27 mouse cellular contexts compared by ENCODE assay signal in the genomic region with DNA sequence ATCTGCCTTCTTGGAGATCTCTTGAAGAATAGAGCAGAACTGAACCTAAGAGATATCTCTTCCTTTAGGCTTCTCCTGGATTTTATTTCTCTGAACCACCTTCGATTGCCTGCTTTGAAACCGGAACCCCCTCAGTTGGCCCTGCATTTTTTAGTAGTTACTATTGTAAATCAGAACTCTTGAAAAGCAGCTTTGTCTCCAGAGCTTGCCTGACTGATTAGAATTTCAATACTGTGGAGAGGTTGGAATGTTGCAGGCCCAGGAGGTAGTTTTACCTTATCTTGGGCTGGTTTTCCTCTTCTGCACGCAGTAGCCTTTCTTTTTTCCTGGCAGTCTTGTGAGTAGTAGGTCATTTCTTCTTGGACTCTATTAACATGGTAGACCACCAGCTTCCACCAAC. TPM values are rescaled to one million over a fixed set of nuclear protein-coding genes. Genes with fewer than 3 reads are reported as not detected.
DNase-seq lines count a peak whose midpoint lies in the region; ATAC-seq and TF ChIP-seq lines count a peak whose summit lies in the region.
"Had no signal": no experiment of that assay in that cellular context is flagged by ENCODE, and none has a peak within 500 bp of the region (broad histone marks: within the 10 kb centered on the region; RNA-seq: fewer than 3 reads in every experiment).

No protein-coding gene starts in this region.

- 29% methylated on average over 3 of the region's 3 CpGs for WGBS in embryonic facial prominence, embryonic 14.5 days
- WGBS in embryonic facial prominence, embryonic 10.5 days = 23% methylated on average over 3 of the region's 3 CpGs
- WGBS in midbrain, embryonic 11.5 days = 20% methylated on average over 3 of the region's 3 CpGs

- no peaks in the 10 kb centered on the region for H3K9me3 ChIP-seq in embryonic facial prominence, embryonic 14.5 days (ENCODE audit: control insufficient read depth, low read length)
- H3K9me3 ChIP-seq in embryonic facial prominence, embryonic 10.5 days = no peaks in the 10 kb centered on the region
- no peaks in the 10 kb centered on the region for H3K9me3 ChIP-seq in midbrain, embryonic 11.5 days (ENCODE audit: control insufficient read depth, low read length)
- H3K9me3 ChIP-seq: embryonic facial prominence, embryonic 13.5 days; forebrain, embryonic 10.5 days; forebrain, embryonic 13.5 days; G1E; heart, embryonic 10.5 days; heart, embryonic 13.5 days had no signal

- no peaks in the 10 kb centered on the region for H3K27me3 ChIP-seq in embryonic facial prominence, embryonic 14.5 days (replicated peaks; ENCODE audit: control insufficient read depth, insufficient read depth, low read length)
- no peaks in the 10 kb centered on the region for H3K27me3 ChIP-seq in embryonic facial prominence, embryonic 10.5 days (replicated peaks; ENCODE audit: low read depth, poor library complexity, severe bottlenecking)
- H3K27me3 ChIP-seq in midbrain, embryonic 11.5 days (ENCODE audit: control insufficient read depth, insufficient read depth, low read length) = no peaks in the 10 kb centered on the region
- H3K27me3 ChIP-seq: embryonic facial prominence, embryonic 13.5 days; forebrain, embryonic 13.5 days; heart, embryonic 13.5 days had no signal

- no peaks in the 10 kb centered on the region for H3K4me1 ChIP-seq in embryonic facial prominence, embryonic 14.5 days (ENCODE audit: control insufficient read depth, insufficient read depth, low read length)
- 0 out of 2 replicates have a peak, but pooled peaks cover 3% of the 10 kb centered on the region for H3K4me1 ChIP-seq in embryonic facial prominence, embryonic 10.5 days
- H3K4me1 ChIP-seq in midbrain, embryonic 11.5 days (ENCODE audit: control insufficient read depth, insufficient read depth, low read length) = peaks cover 3% of the 10 kb centered on the region; the same call in 1 of the 2 replicates
- H3K4me1 ChIP-seq: heart, embryonic 10.5 days had no signal

- H3K4me2 ChIP-seq in embryonic facial prominence, embryonic 14.5 days (ENCODE audit: low read depth, low read length) = no peak overlapping the region
- no peak overlapping the region for H3K4me2 ChIP-seq in midbrain, embryonic 11.5 days
- H3K4me2 ChIP-seq: embryonic facial prominence, embryonic 13.5 days; forebrain, embryonic 13.5 days; heart, embryonic 13.5 days; hindbrain, embryonic 14.5 days had no signal

- ATAC-seq in embryonic facial prominence, embryonic 14.5 days (ENCODE audit: low read depth) = no peak
- no peak for ATAC-seq in midbrain, embryonic 11.5 days (ENCODE audit: low FRiP score)
- ATAC-seq: forebrain, embryonic 13.5 days; hindbrain, postnatal 0 days; inflammation-experienced regulatory T-cells, adult 6 months; intestine, embryonic 16.5 days had no signal

- peaks cover 11% of the 10 kb centered on the region; the same call in 1 of the 2 replicates for H3K36me3 ChIP-seq in embryonic facial prominence, embryonic 14.5 days (ENCODE audit: control insufficient read depth, insufficient read depth, low read length)
- H3K36me3 ChIP-seq in embryonic facial prominence, embryonic 10.5 days (replicated peaks) = peaks cover 10% of the 10 kb centered on the region
- H3K36me3 ChIP-seq in midbrain, embryonic 11.5 days (ENCODE audit: control insufficient read depth, insufficient read depth, low read length) = no peaks in the 10 kb centered on the region

- DNase-seq in embryonic facial prominence, embryonic 14.5 days (ENCODE audit: low spot score) = peak; percentile 6
- no peak for DNase-seq in embryonic facial prominence, embryonic 10.5 days (ENCODE audit: low spot score)
- DNase-seq in ES-CJ7 (ENCODE audit: low read depth, low spot score) (peak; percentile 90), R1 (ENCODE audit: low read depth, low spot score) (peak; percentile 94)
- DNase-seq in midbrain, embryonic 11.5 days (ENCODE audit: low spot score, missing footprints) = no peak
- no peak for DNase-seq in gastrocnemius, adult 2 months
- DNase-seq: adrenal gland, postnatal 10 days; adrenal gland, postnatal 36 days; cerebellum, adult 18-20 months; cerebellum, adult 9-10 months; cerebellum, postnatal 14 days; gastrocnemius, postnatal 10 days; gastrocnemius, postnatal 36 days; heart, adult 2 months; heart, postnatal 14 days; heart, postnatal 4 days; kidney, adult 18-20 months had no signal

- intact Hi-C loops in gastrocnemius, adult 2 months (cut with DNase I) = loop anchor here (10.0 kb wide), 1 partner anchor 315 kb away; no protein-coding TSS in a partner anchor

- H3K27ac ChIP-seq in embryonic facial prominence, embryonic 14.5 days (replicated peaks; ENCODE audit: low read depth, low read length) = no peak overlapping the region
- H3K27ac ChIP-seq in embryonic facial prominence, embryonic 10.5 days (replicated peaks) = no peak overlapping the region
- no peak overlapping the region for H3K27ac ChIP-seq in midbrain, embryonic 11.5 days (ENCODE audit: low read depth, low read length)
- no peak overlapping the region for H3K27ac ChIP-seq in gastrocnemius, adult 2 months
- H3K27ac ChIP-seq: embryonic facial prominence, embryonic 13.5 days; forebrain, embryonic 10.5 days; forebrain, embryonic 13.5 days; heart, adult 2 months; heart, embryonic 10.5 days; heart, embryonic 13.5 days; hindbrain, embryonic 14.5 days; hindbrain, postnatal 0 days had no signal

- no peak for TF ChIP-seq CTCF in gastrocnemius, adult 2 months (IDR thresholded peaks at IDR 0.05)

- H3K4me3 ChIP-seq in embryonic facial prominence, embryonic 14.5 days (ENCODE audit: low read depth, low read length) = no peak overlapping the region
- H3K4me3 ChIP-seq in embryonic facial prominence, embryonic 10.5 days = no peak overlapping the region
- no peak overlapping the region for H3K4me3 ChIP-seq in midbrain, embryonic 11.5 days (ENCODE audit: low read depth, low read length)
- H3K4me3 ChIP-seq in gastrocnemius, adult 2 months = no peak overlapping the region
- H3K4me3 ChIP-seq: embryonic facial prominence, embryonic 13.5 days; forebrain, embryonic 10.5 days; forebrain, embryonic 13.5 days; heart, adult 2 months; heart, embryonic 10.5 days; heart, embryonic 13.5 days had no signal

- no peak overlapping the region for H3K9ac ChIP-seq in embryonic facial prominence, embryonic 14.5 days (ENCODE audit: low read depth, low read length)
- H3K9ac ChIP-seq in midbrain, embryonic 11.5 days (ENCODE audit: low read length) = no peak overlapping the region
- H3K9ac ChIP-seq: embryonic facial prominence, embryonic 13.5 days; forebrain, embryonic 13.5 days; heart, embryonic 13.5 days; hindbrain, embryonic 14.5 days had no signal

RNA-seq across cellular contexts. Expression of a gene that starts 17.0 kb away (rescaled TPM):
- 14.5 and 16.7 TPM in 2 replicates for polyA plus RNA-seq in embryonic facial prominence, embryonic 14.5 days (2014; fragmentation: Nextera tagmentation; extraction: Ambion mirVana)
- polyA plus RNA-seq in embryonic facial prominence, embryonic 10.5 days (2016; fragmentation: Nextera tagmentation; extraction: Ambion mirVana) = 10.5 and 11.0 TPM in 2 replicates
- 13.9 and 15.8 TPM in 2 replicates for polyA plus RNA-seq in midbrain, embryonic 11.5 days (2014; fragmentation: Nextera tagmentation; extraction: Ambion mirVana)
- 10 to 100 TPM in 1 of 2 experiments, 1 to 10 TPM in 1; 9.9 to 10.1 TPM for total RNA-seq in gastrocnemius, adult 2 months (2021)

Comparison
In these comparisons a context has a peak if more than half of its experiments do, and no peak if none do; other contexts are left out.
1. DNase-seq: peak in embryonic facial prominence, embryonic 14.5 days (single experiment), ES-CJ7 (single experiment) and R1 (single experiment); none in embryonic facial prominence, embryonic 10.5 days (single experiment), midbrain, embryonic 11.5 days (single experiment) and gastrocnemius, adult 2 months (single experiment).